Mouse (Mus musculus) c-Kit-positive CD71-positive TER-119-negative erythroid progenitor cells, embryonic 14.5 days (primary cell): ENCODE measurements around the gene Ucn2.

Source experiments
- DNase-seq: peaks from one replicate; pipeline ENCODE4 v3.0.0-alpha.2; 2013; ENCODE audit warnings: low read depth

Ucn2 gene

GRCm38 (mm10) chr9:108985710-108986109 lies at the start of gene Ucn2:
Gene Ucn2, plus strand, starts transcription at chr9:108986010.
- no peak for DNase-seq

- DNase-seq: peak; percentile 99
These were observed 49.1 kb upstream of the Ucn2 start, which contains the start of gene Uqcrc1 for GRCm38 (mm10) chr9:108936418-108937364. Gene Uqcrc1, plus strand, starts transcription at chr9:108936633.

- DNase-seq: no peak
These were observed 40.7 kb upstream of the Ucn2 start for GRCm38 (mm10) chr9:108945111-108945510.

DNA sequence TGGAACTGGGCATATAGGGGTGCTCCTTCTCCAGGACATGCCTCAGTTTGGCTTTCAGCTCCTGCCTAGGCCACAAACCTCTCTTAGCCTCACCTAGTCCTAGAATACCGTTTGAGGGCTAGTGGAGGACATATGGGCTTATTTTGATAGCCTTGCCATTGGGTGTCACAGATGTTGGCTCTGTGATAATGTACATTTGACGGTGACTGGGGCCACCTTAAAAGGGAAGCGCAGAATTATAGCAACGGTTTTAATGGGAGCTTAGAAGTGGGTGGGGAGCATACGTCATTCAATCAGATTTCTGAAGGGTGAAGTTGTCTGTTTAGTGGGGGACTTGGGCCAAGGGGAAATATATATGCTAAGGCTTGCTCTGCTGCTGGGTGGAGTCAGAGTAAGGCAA lies 40.2 kb upstream of the Ucn2 start:
- DNase-seq: peak; percentile 31

DNA sequence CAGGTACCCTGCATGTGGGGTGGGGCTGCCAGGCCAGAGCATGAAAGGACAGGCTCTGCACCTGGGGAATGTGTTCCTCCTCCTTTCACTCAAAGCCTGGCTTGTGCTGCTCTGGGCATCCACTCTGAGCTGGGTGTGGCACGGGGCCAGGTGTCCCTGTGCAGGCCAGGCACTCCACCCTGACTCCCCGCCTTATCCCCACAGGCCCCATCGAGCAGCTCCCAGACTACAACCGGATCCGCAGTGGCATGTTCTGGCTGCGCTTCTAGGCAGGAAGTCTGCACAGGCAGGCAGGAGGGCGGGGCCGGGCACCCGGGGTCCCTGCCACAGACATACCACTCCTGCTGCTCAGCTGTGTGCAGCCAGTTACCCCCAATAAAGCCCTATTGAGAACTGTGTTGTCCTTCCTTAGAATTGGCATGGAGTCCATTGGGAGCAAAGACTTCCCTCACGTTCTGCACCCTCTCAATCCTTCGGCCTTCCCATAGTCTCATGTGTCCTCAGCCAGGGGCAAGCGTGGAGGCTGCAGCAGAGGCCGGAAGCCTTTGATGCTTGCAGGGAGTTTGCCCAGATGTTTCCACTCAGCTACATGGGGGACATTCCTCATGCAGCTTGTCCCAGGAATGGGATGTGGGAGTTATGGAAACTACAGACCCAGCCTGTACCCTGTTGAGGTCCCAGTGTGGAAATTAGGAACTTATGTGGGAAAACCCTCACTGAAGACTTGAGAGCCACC lies 36.4 kb upstream of the Ucn2 start:
- no peak for DNase-seq

DNA sequence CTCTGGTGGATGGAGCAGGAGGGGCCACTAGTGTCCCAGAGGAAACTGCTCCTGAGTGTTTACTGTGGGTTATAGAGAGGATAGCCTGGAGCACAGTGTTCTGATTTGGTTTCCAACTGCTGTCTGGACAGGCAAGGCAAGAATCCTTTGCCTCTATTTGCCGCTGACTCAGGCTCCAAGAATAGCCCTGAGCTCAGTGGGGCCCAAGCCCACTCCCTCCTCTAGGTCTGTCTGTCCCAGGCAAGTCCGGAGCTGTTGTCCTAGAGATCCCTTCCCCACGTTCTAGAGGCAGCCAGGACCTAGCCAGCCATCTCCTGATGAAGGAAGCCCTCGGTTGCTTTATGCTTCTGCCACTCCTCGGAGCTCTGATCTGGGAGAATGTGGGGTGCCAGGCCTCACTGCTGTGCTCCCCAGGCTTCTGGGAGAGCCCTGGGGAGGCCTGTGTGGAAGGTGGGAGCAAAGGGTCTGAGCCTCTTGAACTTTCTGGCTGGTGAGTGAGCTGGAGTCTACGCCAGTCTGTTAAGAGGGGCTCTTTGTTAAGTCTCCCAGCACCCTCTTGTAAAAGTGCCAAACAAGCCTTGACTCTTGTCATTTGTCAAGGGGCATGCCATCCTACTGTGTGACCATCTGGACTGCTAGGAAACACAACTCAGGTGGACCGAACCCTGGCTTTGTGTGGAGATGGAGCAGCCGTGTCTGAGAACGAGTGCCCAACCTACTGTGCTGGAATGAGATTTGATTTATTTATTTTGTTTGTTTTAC lies 35.7 kb upstream of the Ucn2 start:
- no peak for DNase-seq

GRCm38 (mm10) chr9:108953081-108953636 lies 32.7 kb upstream of the Ucn2 start, which contains the start of gene Col7a1:
Gene Col7a1, plus strand, starts transcription at chr9:108953586.
- DNase-seq: no peak

DNA sequence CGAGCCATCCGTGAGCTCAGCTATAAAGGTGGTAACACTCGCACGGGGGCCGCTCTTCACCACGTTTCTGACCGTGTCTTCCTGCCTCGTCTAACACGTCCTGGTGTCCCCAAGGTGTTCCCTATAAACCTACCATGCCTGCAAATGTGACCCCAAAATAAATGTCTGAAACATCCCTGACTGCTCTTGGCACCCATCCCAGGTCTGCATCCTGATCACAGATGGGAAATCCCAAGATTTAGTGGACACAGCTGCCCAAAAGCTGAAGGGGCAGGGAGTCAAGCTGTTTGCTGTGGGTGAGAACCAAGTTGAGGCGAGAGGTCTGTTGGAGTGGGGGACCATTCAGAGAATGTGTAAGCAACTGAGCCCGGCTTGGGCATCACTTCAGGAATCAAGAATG lies 30.6 kb upstream of the Ucn2 start:
- no peak for DNase-seq

DNA sequence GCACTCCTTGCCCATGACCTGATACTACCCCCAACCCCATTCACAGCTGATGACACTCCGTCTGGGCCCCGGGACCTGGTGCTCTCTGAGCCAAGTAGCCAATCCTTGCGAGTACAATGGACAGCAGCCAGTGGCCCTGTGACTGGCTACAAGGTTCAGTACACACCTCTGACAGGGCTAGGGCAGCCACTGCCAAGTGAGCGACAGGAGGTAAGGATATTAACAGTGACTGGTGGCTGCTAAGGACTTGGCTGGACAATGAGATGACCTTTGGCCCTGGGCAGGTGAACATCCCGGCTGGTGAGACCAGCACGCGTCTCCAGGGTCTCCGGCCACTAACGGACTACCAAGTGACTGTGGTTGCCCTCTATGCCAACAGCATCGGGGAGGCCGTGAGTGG lies 30.0 kb upstream of the Ucn2 start:
- DNase-seq: no peak

GRCm38 (mm10) chr9:108963577-108963976 lies 22.2 kb upstream of the Ucn2 start:
- DNase-seq: no peak

DNA sequence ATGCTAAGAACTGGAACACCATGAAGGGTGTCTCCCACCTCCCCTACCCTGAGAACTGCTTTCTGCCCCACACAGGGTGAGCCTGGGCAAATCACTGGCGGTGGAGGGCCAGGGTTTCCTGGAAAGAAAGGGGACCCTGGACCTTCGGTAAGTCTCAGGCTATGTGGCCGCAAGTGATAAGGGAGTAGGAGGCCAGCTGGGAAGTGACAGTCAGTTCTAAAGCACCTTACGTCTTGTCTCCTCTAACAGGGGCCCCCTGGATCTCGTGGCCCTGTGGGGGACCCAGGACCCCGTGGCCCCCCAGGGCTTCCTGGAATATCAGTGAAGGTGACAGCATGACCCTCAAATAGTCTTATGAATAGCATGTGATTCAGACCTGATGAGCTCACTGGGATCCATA lies 21.5 kb upstream of the Ucn2 start:
- DNase-seq: no peak

- DNase-seq: no peak
These were observed 15.2 kb upstream of the Ucn2 start for GRCm38 (mm10) chr9:108970623-108971022.

DNA sequence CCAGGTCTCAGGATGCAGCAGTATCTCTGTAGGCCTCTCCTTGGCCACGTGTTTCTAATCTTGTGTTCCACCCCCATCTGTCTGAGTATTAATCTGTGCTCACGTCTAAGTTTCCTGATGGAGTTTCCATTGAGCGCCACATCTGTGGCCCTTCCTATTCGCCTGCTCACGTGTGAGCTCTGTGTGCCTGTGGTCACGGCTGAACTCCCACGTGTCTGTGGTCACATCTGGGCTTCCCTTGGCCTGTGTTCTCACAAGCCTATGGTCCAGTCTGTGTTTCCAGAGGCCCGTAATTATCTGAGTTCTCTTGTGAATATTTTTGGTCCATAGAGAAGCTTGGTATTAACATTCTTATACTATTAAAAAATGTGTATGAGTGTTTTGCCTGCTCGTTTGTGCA lies 9.3 kb upstream of the Ucn2 start:
- no peak for DNase-seq

DNA sequence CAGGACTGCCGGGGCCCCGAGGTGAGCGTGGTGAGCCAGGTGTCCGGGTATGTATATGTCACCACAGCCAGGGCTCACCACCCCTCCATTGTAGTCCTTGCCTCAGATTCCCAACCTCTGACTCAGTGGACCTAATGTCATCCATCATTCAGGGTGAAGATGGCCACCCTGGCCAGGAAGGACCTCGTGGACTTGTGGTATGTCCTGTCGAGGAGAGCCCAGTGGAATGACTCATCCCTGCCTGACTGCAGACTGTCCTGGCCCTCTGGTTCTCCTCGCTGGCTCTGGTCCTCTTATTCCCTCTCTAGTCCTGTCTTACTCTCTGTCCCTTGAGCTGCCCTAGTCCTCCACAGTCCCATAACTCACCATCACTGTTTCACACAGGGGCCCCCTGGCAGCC lies 7.8 kb upstream of the Ucn2 start:
- no peak for DNase-seq

- no peak for DNase-seq
These were observed 3.3 kb upstream of the Ucn2 start for GRCm38 (mm10) chr9:108982498-108982897.

GRCm38 (mm10) chr9:108983209-108983608 lies 2.6 kb upstream of the Ucn2 start:
- peak; percentile 31 for DNase-seq

DNA sequence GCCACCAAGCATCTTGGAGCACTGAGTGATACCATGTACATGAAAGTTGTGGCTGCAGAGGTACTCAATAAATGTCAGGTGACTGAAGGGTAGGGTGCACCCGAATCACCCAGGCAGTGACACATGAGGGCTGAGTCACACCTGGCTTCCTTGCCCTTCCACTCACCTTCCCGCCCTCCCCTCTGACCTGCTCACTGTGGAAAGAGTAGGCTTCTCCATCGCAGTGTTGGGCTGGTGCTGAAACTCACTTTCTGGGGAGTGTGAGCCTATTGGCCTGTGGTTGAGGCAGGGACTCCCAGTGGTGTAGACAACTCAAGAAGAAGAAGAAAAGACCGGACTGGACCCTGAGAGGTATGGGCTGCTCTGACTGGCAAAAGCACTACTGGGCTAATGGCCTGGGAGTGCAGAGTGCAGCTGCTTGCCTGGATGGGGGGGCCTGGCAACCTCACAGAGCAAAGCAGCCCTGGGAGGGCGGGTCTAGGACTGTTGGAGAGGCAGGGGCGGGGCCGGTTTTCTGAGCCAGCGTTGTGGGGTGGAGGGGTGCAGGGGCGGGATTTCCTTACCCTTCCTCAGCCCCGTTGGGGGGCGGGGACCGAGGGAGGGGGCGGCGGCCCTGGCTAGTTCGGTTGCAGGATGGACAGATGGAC lies 2.0 kb downstream of the Ucn2 start:
- no peak for DNase-seq

GRCm38 (mm10) chr9:108989802-108990461 lies 4.1 kb downstream of the Ucn2 start:
- no peak for DNase-seq

DNA sequence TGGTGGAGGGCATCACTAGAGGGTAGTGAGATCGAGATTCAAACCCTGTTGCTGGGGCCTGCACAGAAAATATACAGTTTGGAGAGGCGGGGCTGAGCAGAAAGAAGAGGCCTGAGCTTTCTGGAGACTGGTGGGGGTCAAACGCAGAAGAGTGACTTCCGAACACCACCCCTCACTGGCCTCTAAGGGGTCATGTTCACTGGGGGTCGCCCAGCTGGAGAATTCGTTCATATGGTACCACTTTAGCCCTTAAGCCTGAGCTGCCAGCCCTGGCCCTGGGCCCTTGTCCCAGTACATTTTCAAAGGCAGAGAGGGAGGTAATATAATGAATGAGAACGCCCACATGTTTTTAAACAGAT lies 4.6 kb downstream of the Ucn2 start:
- no peak for DNase-seq

DNA sequence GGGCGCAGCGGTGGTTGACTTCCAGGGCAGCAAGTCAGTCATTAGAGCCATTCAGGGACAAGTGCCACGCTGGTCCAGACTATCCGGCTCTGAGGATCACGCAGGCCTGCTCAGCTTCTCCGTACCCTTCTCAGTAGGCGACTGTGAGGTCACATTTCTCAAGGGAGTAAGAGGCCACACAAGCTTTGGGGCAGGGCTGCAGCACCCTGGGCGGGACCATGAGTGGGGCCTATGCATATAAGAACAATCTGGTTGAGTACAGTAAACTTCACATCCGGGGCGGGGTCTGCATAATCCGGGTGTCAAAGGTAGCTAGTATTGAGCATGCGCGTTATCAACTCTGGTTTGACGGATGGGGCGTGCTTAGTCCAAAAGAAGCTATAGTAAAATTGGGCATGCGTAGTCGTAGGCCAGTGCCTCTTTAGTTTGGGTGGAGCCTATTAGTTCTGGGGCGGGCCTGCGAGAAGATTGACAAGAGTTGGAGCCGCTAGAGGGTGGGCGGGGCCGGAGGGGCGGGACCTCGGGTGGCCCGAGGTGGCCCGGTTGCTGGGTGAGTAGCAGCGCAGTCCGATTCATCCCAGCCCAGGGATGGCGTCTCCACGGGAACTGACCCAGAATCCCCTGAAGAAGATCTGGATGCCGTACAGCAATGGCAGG lies 5.7 kb downstream of the Ucn2 start, which contains the start of gene Pfkfb4:
Gene Pfkfb4 (plus strand): TSS at position 351 of the 657 bp plus-strand sequence.
- DNase-seq: peak; percentile 99
